In the genomic region with DNA sequence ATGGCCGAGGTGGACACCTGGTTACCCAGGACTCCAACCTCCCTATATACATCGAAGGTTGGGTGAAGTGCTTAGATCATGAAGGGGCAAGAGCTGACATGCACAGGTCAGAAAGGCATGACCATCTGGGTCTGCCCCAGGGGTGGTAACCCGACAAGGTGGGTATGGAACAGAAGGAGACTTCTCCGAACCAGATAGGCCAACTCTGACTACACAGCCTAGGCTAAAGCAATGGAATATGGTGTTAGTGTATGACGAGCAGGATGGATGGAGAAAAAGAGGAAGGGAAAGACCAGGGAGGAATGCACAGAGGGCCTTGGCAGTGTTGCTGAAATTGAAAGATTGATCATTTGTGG, we compare ENCODE assay signal across 10 mouse cellular contexts. TPM values are rescaled to one million over a fixed set of nuclear protein-coding genes. Genes with fewer than 3 reads are reported as not detected.
DNase-seq lines count a peak whose midpoint lies in the region; ATAC-seq and TF ChIP-seq lines count a peak whose summit lies in the region.
"Had no signal": no experiment of that assay in that cellular context is flagged by ENCODE, and none has a peak within 500 bp of the region (broad histone marks: within the 10 kb centered on the region; RNA-seq: fewer than 3 reads in every experiment).

No protein-coding gene starts in this region.

- peak overlapping the region; percentile 43 for H3K4me3 ChIP-seq in lung, embryonic 14.5 days (ENCODE audit: low read depth, low read length)
- H3K4me3 ChIP-seq in forebrain, embryonic 15.5 days, result peak overlapping the region; percentile 53
- H3K4me3 ChIP-seq in limb, embryonic 14.5 days (replicated peaks; ENCODE audit: low read length), result peak overlapping the region; percentile 45
- no peak overlapping the region; the same call in 1 of the 2 replicates for H3K4me3 ChIP-seq in stomach, embryonic 14.5 days (ENCODE audit: low read depth, low read length)

- no peak for TF ChIP-seq CTCF in lung, embryonic 14.5 days (IDR thresholded peaks at IDR 0.05; ENCODE audit: low read depth)

- WGBS in lung, embryonic 14.5 days, result 31% methylated on average over 5 of the region's 5 CpGs
- WGBS in forebrain, embryonic 15.5 days, result 29% methylated on average over 5 of the region's 5 CpGs
- WGBS in limb, embryonic 14.5 days, result 30% methylated on average over 5 of the region's 5 CpGs
- 36% methylated on average over 5 of the region's 5 CpGs for WGBS in stomach, embryonic 14.5 days

- H3K4me2 ChIP-seq in lung, embryonic 14.5 days, result peak overlapping the region; percentile 75
- H3K4me2 ChIP-seq in forebrain, embryonic 15.5 days (replicated peaks), result peak overlapping the region; percentile 73
- H3K4me2 ChIP-seq in limb, embryonic 14.5 days (replicated peaks; ENCODE audit: low read depth, low read length, severe bottlenecking), result peak overlapping the region; percentile 88
- H3K4me2 ChIP-seq in stomach, embryonic 14.5 days (replicated peaks; ENCODE audit: low read depth, low read length), result peak overlapping the region; percentile 95

- no peak for TF ChIP-seq POLR2A in limb, embryonic 14.5 days (IDR thresholded peaks at IDR 0.05; ENCODE audit: borderline replicate concordance, extremely low read depth, insufficient read depth, insufficient read length)

- intact Hi-C loops in left cerebral cortex, postnatal 36 days (cut with DNase I), result no loop called here

- no peaks in the 10 kb centered on the region for H3K9me3 ChIP-seq in lung, embryonic 14.5 days (ENCODE audit: low read depth, low read length)
- no peaks in the 10 kb centered on the region for H3K9me3 ChIP-seq in forebrain, embryonic 15.5 days
- H3K9me3 ChIP-seq in limb, embryonic 14.5 days (ENCODE audit: control insufficient read depth, low read length), result no peaks in the 10 kb centered on the region
- H3K9me3 ChIP-seq in stomach, embryonic 14.5 days (ENCODE audit: control insufficient read depth, low read depth, low read length), result no peaks in the 10 kb centered on the region

- no peaks in the 10 kb centered on the region for H3K36me3 ChIP-seq in lung, embryonic 14.5 days (ENCODE audit: insufficient read depth)
- H3K36me3 ChIP-seq in forebrain, embryonic 15.5 days, result no peaks in the 10 kb centered on the region
- no peaks in the 10 kb centered on the region for H3K36me3 ChIP-seq in limb, embryonic 14.5 days (ENCODE audit: control insufficient read depth, insufficient read depth, low read length)
- H3K36me3 ChIP-seq in stomach, embryonic 14.5 days (ENCODE audit: control insufficient read depth, insufficient read depth, low read length), result no peaks in the 10 kb centered on the region

- DNase-seq in lung, embryonic 14.5 days, result no peak
- no peak for DNase-seq in lung, postnatal 25 days (ENCODE audit: low spot score)
- no peak for DNase-seq in limb, embryonic 14.5 days (ENCODE audit: low spot score)
- no peak for DNase-seq in spleen, postnatal 4 days (ENCODE audit: low spot score in 2 of 2)
- no peak for DNase-seq in cerebellum, adult 9-10 months
- no peak for DNase-seq in left cerebral cortex, postnatal 36 days (ENCODE audit: low spot score in 2 of 2)
- DNase-seq: gastrocnemius, postnatal 36 days had no signal

- peaks cover 34% of the 10 kb centered on the region for H3K27me3 ChIP-seq in lung, embryonic 14.5 days (ENCODE audit: insufficient read depth, low read length)
- no peaks in the 10 kb centered on the region for H3K27me3 ChIP-seq in forebrain, embryonic 15.5 days
- peaks cover 33% of the 10 kb centered on the region for H3K27me3 ChIP-seq in limb, embryonic 14.5 days (ENCODE audit: control insufficient read depth, insufficient read depth, low read length)
- peaks cover 9% of the 10 kb centered on the region; the same call in 1 of the 2 replicates for H3K27me3 ChIP-seq in stomach, embryonic 14.5 days (ENCODE audit: control insufficient read depth, insufficient read depth, low read length)

- peak overlapping the region; percentile 55; the same call in 1 of the 2 replicates for H3K9ac ChIP-seq in lung, embryonic 14.5 days
- H3K9ac ChIP-seq in forebrain, embryonic 15.5 days (replicated peaks), result peak overlapping the region; percentile 71; the same call in 1 of the 2 replicates
- H3K9ac ChIP-seq in limb, embryonic 14.5 days (ENCODE audit: low read depth, low read length, severe bottlenecking), result no peak overlapping the region
- H3K9ac ChIP-seq in stomach, embryonic 14.5 days (replicated peaks; ENCODE audit: low read depth, low read length), result peak overlapping the region; percentile 15

- ATAC-seq in lung, embryonic 14.5 days (ENCODE audit: insufficient read depth), result no peak
- no peak; the same call in 1 of the 2 replicates for ATAC-seq in forebrain, embryonic 15.5 days (replicated peaks)
- no peak for ATAC-seq in limb, embryonic 14.5 days (ENCODE audit: low FRiP score, low read depth)
- no peak for ATAC-seq in stomach, embryonic 14.5 days (ENCODE audit: insufficient number of reproducible peaks, insufficient read depth, low FRiP score, low read depth)

- no peak overlapping the region; the same call in 1 of the 2 replicates for H3K27ac ChIP-seq in lung, embryonic 14.5 days (ENCODE audit: low read depth)
- H3K27ac ChIP-seq in forebrain, embryonic 15.5 days (replicated peaks), result peak overlapping the region; percentile 95
- H3K27ac ChIP-seq in limb, embryonic 14.5 days (replicated peaks; ENCODE audit: low read depth, low read length), result no peak overlapping the region
- no peak overlapping the region for H3K27ac ChIP-seq in stomach, embryonic 14.5 days (ENCODE audit: low read length)

- no peaks in the 10 kb centered on the region; the same call in 1 of the 2 replicates for H3K4me1 ChIP-seq in lung, embryonic 14.5 days (ENCODE audit: insufficient read depth)
- H3K4me1 ChIP-seq in forebrain, embryonic 15.5 days, result peaks cover 50% of the 10 kb centered on the region
- H3K4me1 ChIP-seq in limb, embryonic 14.5 days (ENCODE audit: control insufficient read depth, insufficient read depth, low read length), result no peaks in the 10 kb centered on the region
- no peaks in the 10 kb centered on the region for H3K4me1 ChIP-seq in stomach, embryonic 14.5 days (ENCODE audit: control insufficient read depth, insufficient read depth, low read length)

RNA-seq across cellular contexts. Expression of a gene that starts 6.0 kb away (rescaled TPM):
- 13.7 and 14.9 TPM in 2 replicates for polyA plus RNA-seq in lung, embryonic 14.5 days (2014; fragmentation: Nextera tagmentation; extraction: Ambion mirVana)
- polyA plus RNA-seq in forebrain, embryonic 15.5 days (2015; fragmentation: Nextera tagmentation; extraction: Ambion mirVana), result 25.2 and 27.5 TPM in 2 replicates
- polyA plus RNA-seq in limb, embryonic 14.5 days (2012; rRNA removed), result 34.0 and 34.1 TPM in 2 replicates
- 27.7 and 28.2 TPM in 2 replicates for polyA plus RNA-seq in limb, embryonic 14.5 days (2014; fragmentation: Nextera tagmentation; extraction: Ambion mirVana)
- 8.0 and 8.9 TPM in 2 replicates for polyA plus RNA-seq in stomach, embryonic 14.5 days (2014; fragmentation: Nextera tagmentation; extraction: Ambion mirVana)
- 10 to 100 TPM; 19.7 to 30.7 TPM for total RNA-seq in left cerebral cortex, postnatal 36 days (2021)

RNA-seq across cellular contexts. Expression of a gene that starts 10.1 kb away (rescaled TPM):
- polyA plus RNA-seq in lung, embryonic 14.5 days (2014; fragmentation: Nextera tagmentation; extraction: Ambion mirVana), result 7.5 and 8.2 TPM in 2 replicates
- polyA plus RNA-seq in forebrain, embryonic 15.5 days (2015; fragmentation: Nextera tagmentation; extraction: Ambion mirVana), result 1.3 and 1.6 TPM in 2 replicates
- 5.9 and 6.4 TPM in 2 replicates for polyA plus RNA-seq in limb, embryonic 14.5 days (2012; rRNA removed)
- 8.1 and 8.5 TPM in 2 replicates for polyA plus RNA-seq in limb, embryonic 14.5 days (2014; fragmentation: Nextera tagmentation; extraction: Ambion mirVana)
- polyA plus RNA-seq in stomach, embryonic 14.5 days (2014; fragmentation: Nextera tagmentation; extraction: Ambion mirVana), result 12.8 and 15.8 TPM in 2 replicates
- 1 to 10 TPM; 1.6 to 2.3 TPM for total RNA-seq in left cerebral cortex, postnatal 36 days (2021)

RNA-seq across cellular contexts. Expression of a gene that starts 24.7 kb away (rescaled TPM):
- polyA plus RNA-seq in lung, embryonic 14.5 days (2014; fragmentation: Nextera tagmentation; extraction: Ambion mirVana), result 96.6 and 108 TPM in 2 replicates
- polyA plus RNA-seq in forebrain, embryonic 15.5 days (2015; fragmentation: Nextera tagmentation; extraction: Ambion mirVana), result 96.7 and 102 TPM in 2 replicates
- 84.4 and 98.3 TPM in 2 replicates for polyA plus RNA-seq in limb, embryonic 14.5 days (2012; rRNA removed)
- polyA plus RNA-seq in limb, embryonic 14.5 days (2014; fragmentation: Nextera tagmentation; extraction: Ambion mirVana), result 88.4 and 106 TPM in 2 replicates
- polyA plus RNA-seq in stomach, embryonic 14.5 days (2014; fragmentation: Nextera tagmentation; extraction: Ambion mirVana), result 102 TPM in 2 replicates
- 10 to 100 TPM; 55.4 to 58.5 TPM for total RNA-seq in left cerebral cortex, postnatal 36 days (2021)

RNA-seq across cellular contexts. Expression of a gene that starts 27.9 kb away (rescaled TPM):
- not detected in 2 replicates for polyA plus RNA-seq in lung, embryonic 14.5 days (2014; fragmentation: Nextera tagmentation; extraction: Ambion mirVana)
- polyA plus RNA-seq in forebrain, embryonic 15.5 days (2015; fragmentation: Nextera tagmentation; extraction: Ambion mirVana), result not detected in 2 replicates
- polyA plus RNA-seq in limb, embryonic 14.5 days (2012; rRNA removed), result not detected in 2 replicates
- polyA plus RNA-seq in limb, embryonic 14.5 days (2014; fragmentation: Nextera tagmentation; extraction: Ambion mirVana), result not detected in 2 replicates
- not detected in 2 replicates for polyA plus RNA-seq in stomach, embryonic 14.5 days (2014; fragmentation: Nextera tagmentation; extraction: Ambion mirVana)
- under 1 TPM in 1 of 2 experiments, not detected in 1; 0.29 TPM for total RNA-seq in left cerebral cortex, postnatal 36 days (2021)
- total RNA-seq: gastrocnemius, postnatal 36 days; liver, adult 2 months had no signal
- polyA plus RNA-seq: liver, adult 2 months had no signal

RNA-seq across cellular contexts. Expression of a gene that starts 32.0 kb away (rescaled TPM):
- 0.47 TPM in 1 of 2 replicates, not detected in the other for polyA plus RNA-seq in lung, embryonic 14.5 days (2014; fragmentation: Nextera tagmentation; extraction: Ambion mirVana)
- polyA plus RNA-seq in forebrain, embryonic 15.5 days (2015; fragmentation: Nextera tagmentation; extraction: Ambion mirVana), result 1.2 TPM in 1 of 2 replicates, not detected in the other
- polyA plus RNA-seq in limb, embryonic 14.5 days (2012; rRNA removed), result not detected in 2 replicates
- 0.17 TPM in 1 of 2 replicates, not detected in the other for polyA plus RNA-seq in limb, embryonic 14.5 days (2014; fragmentation: Nextera tagmentation; extraction: Ambion mirVana)
- polyA plus RNA-seq in stomach, embryonic 14.5 days (2014; fragmentation: Nextera tagmentation; extraction: Ambion mirVana), result not detected in 2 replicates
- not detected for total RNA-seq in left cerebral cortex, postnatal 36 days (2021)
- total RNA-seq: gastrocnemius, postnatal 36 days; liver, adult 2 months had no signal
